Mouse (Mus musculus) cerebellum, postnatal 36 days (tissue): ENCODE data around the gene Fgd2.
"Not testable (repeated sequence)": the region's sequence is repeated elsewhere in the genome, so short reads cannot be mapped to it uniquely, and the experiment has no call there.

Experiments used
- DNase-seq, 2 experiments: peaks; one replicate each; pipeline ENCODE4 v3.0.0; 2021 to 2022; ENCODE audit warnings: mixed read lengths in 2 of 2

The Fgd2 gene

GRCm38 (mm10) chr17:29360761-29361221, at the start of gene Fgd2:
Fgd2 (plus strand) TSS chr17:29360914.
- no peak for DNase-seq

GRCm38 (mm10) chr17:29311602-29312001, 49.1 kb upstream of the Fgd2 start:
- DNase-seq, result no peak

- DNase-seq, result no peak
Observed at GRCm38 (mm10) chr17:29312082-29312481, 48.6 kb upstream of the Fgd2 start.

- DNase-seq, result no peak
Observed at GRCm38 (mm10) chr17:29313300-29313699, 47.4 kb upstream of the Fgd2 start.

GRCm38 (mm10) chr17:29315672-29316465, 44.8 kb upstream of the Fgd2 start:
- no peak for DNase-seq

GRCm38 (mm10) chr17:29316891-29317290, 43.8 kb upstream of the Fgd2 start:
- DNase-seq, result no peak

GRCm38 (mm10) chr17:29317380-29317779, 43.3 kb upstream of the Fgd2 start, which contains the start of gene Pi16:
Pi16 (plus strand) TSS chr17:29317680.
- DNase-seq, result not testable (repeated sequence)

GRCm38 (mm10) chr17:29318731-29319250, 41.9 kb upstream of the Fgd2 start:
- DNase-seq, result no peak

GRCm38 (mm10) chr17:29319476-29319875, 41.2 kb upstream of the Fgd2 start:
- DNase-seq, result no peak

- DNase-seq, result no peak
Observed at GRCm38 (mm10) chr17:29319881-29320639, 40.7 kb upstream of the Fgd2 start.

GRCm38 (mm10) chr17:29321765-29322602, 38.7 kb upstream of the Fgd2 start:
- no peak for DNase-seq

- DNase-seq, result no peak
Observed at GRCm38 (mm10) chr17:29322603-29322962, 38.1 kb upstream of the Fgd2 start.

GRCm38 (mm10) chr17:29323625-29324024, 37.1 kb upstream of the Fgd2 start:
- DNase-seq, result no peak

GRCm38 (mm10) chr17:29325831-29326230, 34.9 kb upstream of the Fgd2 start:
- no peak for DNase-seq

- no peak for DNase-seq
Observed at GRCm38 (mm10) chr17:29326531-29327529, 33.9 kb upstream of the Fgd2 start.

GRCm38 (mm10) chr17:29327691-29328090, 33.0 kb upstream of the Fgd2 start:
- DNase-seq, result no peak

- no peak for DNase-seq
Observed at GRCm38 (mm10) chr17:29330221-29330620, 30.5 kb upstream of the Fgd2 start.

- DNase-seq, result peak; percentile 68 to 71
Observed at GRCm38 (mm10) chr17:29330671-29331410, 29.9 kb upstream of the Fgd2 start.

GRCm38 (mm10) chr17:29332186-29332685, 28.5 kb upstream of the Fgd2 start:
- no peak for DNase-seq

GRCm38 (mm10) chr17:29336266-29336990, 24.3 kb upstream of the Fgd2 start:
- peak in 1 of 2 experiments; percentile 2 for DNase-seq
